Mouse (Mus musculus): ENCODE results near the gene Ceacam18.

Gene Ceacam18

GRCm38 (mm10) chr7:43634500-43634899, at the start of gene Ceacam18:
TSS of gene Ceacam18 (plus strand) at chr7:43634707.
- no peak for DNase-seq (ENCODE audit: extremely low spot score, low read depth, low spot score)

DNA sequence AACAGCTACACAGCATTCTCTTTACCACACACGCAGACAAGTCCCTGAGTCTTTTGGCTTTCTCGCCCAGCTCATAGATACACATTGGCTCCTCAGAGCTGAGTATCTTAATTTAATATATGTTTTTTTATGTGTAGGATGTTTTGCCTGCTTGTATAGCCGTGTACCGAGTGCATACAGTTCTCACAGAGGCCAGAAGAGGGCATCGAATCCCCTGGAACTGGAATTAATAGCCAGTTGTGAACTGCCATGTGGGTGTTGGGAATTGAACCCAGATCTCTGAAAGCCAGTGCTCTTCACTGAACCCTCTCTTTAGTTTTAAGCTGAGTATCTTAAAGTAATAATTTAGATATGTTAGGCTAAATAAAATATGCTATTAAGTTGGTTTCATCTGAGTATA, 49.7 kb upstream of the Ceacam18 start:
- no peak for DNase-seq (ENCODE audit: extremely low spot score, low read depth, low spot score)

DNA sequence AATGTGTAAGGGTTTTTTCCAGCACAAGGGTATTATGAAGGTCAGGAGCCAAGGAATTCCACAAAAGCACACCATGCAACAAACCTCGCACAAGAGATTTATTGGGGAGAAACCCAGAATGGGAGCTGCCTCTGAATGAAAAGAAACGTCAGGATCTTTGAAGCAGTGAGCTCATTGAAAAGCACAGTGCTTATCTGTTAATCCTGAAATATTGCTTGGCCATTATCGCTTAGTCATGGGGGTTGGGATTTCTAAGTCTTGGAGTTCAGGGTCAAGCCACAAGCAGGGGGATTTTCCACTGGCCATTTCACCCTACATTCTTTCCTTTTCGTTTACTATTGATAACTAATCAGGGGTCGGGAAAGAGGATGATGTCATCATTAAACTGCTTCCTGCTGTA, 32.6 kb upstream of the Ceacam18 start:
- DNase-seq (ENCODE audit: extremely low spot score, low read depth, low spot score): no peak

- DNase-seq (ENCODE audit: extremely low spot score, low read depth, low spot score): peak; percentile 35
These were observed 27.4 kb upstream of the Ceacam18 start, which contains the start of gene Zfp819 for GRCm38 (mm10) chr7:43606896-43607742. TSS of gene Zfp819 (plus strand) at chr7:43607169.

GRCm38 (mm10) chr7:43607743-43608287, 26.7 kb upstream of the Ceacam18 start:
- DNase-seq (ENCODE audit: extremely low spot score, low read depth, low spot score): no peak

GRCm38 (mm10) chr7:43608316-43608824, 26.1 kb upstream of the Ceacam18 start:
- no peak for DNase-seq (ENCODE audit: extremely low spot score, low read depth, low spot score)

GRCm38 (mm10) chr7:43613816-43614551, 20.5 kb upstream of the Ceacam18 start:
- no peak for DNase-seq (ENCODE audit: extremely low spot score, low read depth, low spot score)

DNA sequence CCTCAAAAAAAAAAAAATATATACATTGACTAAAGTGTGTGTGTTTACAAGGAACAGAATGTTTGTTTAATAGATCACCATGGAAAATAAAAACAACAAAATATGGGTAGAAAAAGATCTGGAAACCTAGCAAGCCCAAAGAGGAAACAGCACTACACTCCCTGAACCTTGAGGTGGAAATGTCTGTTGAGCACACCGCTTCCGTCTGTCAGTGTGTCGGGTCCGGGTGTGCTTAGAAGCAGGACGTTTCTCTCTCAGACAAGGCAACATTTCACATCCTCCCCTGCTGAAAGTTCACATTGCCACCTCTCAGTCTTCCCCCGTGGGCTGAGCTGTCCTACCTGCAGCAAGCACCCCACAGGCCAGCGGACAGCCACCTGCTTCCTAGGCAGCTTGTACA, 11.6 kb upstream of the Ceacam18 start:
- DNase-seq (ENCODE audit: extremely low spot score, low read depth, low spot score): no peak

- DNase-seq (ENCODE audit: extremely low spot score, low read depth, low spot score): no peak
These were observed 10.7 kb upstream of the Ceacam18 start for GRCm38 (mm10) chr7:43623819-43624218.

DNA sequence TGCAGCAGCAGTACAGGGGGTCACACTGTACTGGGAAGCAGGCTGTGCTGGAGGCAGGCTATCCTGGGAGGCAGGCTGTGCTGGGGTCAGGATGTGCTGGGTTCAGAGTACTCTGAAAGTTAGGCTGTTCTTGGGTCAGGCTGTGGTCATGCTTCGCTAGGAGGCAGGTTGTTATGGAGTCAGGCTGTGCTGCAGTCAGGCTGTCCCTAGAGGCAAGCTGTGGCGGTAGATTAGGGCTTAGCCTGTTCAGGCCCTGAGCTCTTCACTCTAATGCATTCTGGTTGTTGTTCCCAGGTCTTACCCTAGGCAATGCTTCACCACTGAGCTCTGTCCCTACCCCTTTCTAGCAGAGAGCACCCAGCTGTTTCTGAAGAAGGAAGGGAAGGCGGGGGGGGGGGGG, 9.4 kb upstream of the Ceacam18 start:
- no peak for DNase-seq (ENCODE audit: extremely low spot score, low read depth, low spot score)

GRCm38 (mm10) chr7:43625794-43626422, 8.6 kb upstream of the Ceacam18 start:
- no peak for DNase-seq (ENCODE audit: extremely low spot score, low read depth, low spot score)

GRCm38 (mm10) chr7:43633940-43634339, 567 bp upstream of the Ceacam18 start:
- DNase-seq (ENCODE audit: extremely low spot score, low read depth, low spot score): no peak

DNA sequence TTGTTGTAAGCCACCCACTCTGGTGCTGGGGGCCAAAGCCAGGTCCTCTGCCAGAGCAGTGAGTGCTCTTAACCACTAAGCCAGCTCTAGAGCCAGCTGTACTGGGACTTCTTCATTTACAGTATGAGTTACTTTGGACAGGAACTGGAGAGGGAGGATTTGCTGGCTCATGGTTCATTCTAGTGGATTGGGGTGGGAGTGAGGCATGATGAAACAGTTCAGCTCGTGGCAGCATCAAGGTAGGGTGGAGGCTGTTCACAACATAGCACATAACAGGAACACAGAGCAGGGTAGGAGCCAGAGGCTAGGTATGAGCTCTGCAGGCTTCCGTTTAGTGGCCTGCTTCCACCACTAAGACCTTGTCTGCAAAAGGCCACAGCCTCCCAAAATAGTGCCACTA, 1.7 kb downstream of the Ceacam18 start:
- DNase-seq (ENCODE audit: extremely low spot score, low read depth, low spot score): no peak

DNA sequence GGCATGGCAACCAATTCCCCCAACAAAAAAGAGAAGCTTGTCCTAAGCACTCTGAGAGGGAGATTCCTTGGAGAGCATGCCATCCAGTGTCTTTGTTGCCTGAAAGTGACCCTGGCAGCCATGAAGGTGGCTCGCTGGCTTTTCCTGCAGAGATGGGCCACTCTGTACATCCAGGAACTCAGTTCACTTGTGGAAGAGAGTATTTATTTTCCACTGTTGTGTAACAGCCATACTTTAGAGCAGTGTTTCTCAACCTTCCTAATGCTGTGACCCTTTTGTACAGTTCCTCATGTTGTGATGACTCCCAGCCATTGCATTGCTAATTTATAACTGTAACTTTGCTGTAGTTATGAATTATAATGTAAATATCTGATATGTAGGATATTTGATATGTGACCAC, 2.6 kb downstream of the Ceacam18 start:
- DNase-seq (ENCODE audit: extremely low spot score, low read depth, low spot score): no peak

GRCm38 (mm10) chr7:43642587-43642986, 8.1 kb downstream of the Ceacam18 start:
- no peak for DNase-seq (ENCODE audit: extremely low spot score, low read depth, low spot score)

DNA sequence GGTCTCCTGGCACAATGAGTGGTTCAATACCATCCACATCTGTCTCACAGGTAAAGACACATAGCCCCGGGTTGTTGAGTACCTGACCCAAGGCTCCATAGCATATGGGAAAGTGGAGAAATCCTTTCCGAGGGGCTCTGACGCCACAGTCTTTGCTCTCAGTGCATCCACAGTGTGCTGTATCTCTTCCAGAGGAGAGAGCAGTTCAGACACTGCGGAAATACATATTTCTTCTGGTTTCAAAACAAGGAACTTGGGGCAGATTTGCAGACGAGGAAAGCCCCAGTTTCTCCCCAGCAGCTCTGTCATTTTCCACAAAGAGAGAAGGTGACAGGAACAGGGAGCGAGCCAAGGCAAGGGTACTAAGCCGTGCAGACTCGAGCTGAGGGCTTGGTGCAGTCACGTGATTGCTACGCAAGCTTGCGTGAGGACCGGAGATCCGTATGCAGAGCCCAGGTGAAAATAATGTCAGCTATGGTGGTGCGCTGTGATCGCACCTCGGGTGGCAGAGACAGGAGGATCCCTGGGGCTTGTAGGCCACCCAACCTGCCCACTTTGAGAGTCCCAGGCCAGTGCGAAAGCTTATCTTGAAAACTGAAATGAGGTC, 8.6 kb downstream of the Ceacam18 start:
- DNase-seq (ENCODE audit: extremely low spot score, low read depth, low spot score): no peak

- no peak for DNase-seq (ENCODE audit: extremely low spot score, low read depth, low spot score)
These were observed 18.2 kb downstream of the Ceacam18 start for GRCm38 (mm10) chr7:43652683-43653082.

DNA sequence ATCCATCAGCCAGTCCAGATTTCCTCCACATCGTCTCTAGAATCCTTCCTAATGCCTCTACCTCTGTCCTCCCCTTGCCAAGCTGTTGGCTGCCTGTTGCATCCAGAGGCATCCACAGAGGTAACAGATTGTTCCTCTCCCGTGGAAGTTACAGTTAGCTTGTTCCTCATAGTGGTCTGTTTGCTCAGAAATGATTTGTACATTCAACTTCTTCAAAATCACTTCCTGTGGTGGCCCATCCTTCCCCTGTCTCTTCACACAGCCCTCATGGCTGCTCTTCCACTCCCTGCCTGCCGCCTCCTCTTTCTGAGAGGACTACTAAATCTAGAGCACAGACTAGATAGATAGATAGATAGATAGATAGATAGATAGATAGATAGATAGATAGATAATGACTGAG, 20.0 kb downstream of the Ceacam18 start:
- no peak for DNase-seq (ENCODE audit: extremely low spot score, low read depth, low spot score)

- no peak for DNase-seq (ENCODE audit: extremely low spot score, low read depth, low spot score)
These were observed 21.7 kb downstream of the Ceacam18 start for GRCm38 (mm10) chr7:43656232-43656631.

GRCm38 (mm10) chr7:43660002-43660401, 25.5 kb downstream of the Ceacam18 start, which contains the start of gene Siglece:
TSS of gene Siglece (minus strand) at chr7:43660161.
- no peak for DNase-seq (ENCODE audit: extremely low spot score, low read depth, low spot score)

DNA sequence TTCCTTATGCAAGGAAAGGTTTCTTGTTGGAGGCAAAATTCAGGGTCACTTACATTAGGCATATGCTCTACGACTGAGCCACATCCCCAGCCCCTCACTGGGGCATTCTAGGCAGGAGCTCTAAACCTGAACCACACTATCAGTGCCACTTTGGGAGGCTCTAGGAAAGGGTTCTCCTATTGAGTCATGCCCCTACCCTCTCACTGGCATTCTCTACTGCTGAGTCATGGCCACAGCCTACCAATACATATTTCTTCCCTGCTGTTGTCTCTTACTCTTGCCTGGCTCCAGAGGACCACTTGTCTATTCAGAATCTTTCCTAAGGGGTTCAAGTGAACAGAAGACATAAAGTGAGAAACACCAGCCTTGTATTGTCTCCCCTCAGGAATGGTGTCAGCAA, 28.3 kb downstream of the Ceacam18 start:
- DNase-seq (ENCODE audit: extremely low spot score, low read depth, low spot score): no peak

All from hindlimb bud, embryonic 11.5 days (tissue).